ENCODE assay signal across 8 mouse cellular contexts in the genomic region with DNA sequence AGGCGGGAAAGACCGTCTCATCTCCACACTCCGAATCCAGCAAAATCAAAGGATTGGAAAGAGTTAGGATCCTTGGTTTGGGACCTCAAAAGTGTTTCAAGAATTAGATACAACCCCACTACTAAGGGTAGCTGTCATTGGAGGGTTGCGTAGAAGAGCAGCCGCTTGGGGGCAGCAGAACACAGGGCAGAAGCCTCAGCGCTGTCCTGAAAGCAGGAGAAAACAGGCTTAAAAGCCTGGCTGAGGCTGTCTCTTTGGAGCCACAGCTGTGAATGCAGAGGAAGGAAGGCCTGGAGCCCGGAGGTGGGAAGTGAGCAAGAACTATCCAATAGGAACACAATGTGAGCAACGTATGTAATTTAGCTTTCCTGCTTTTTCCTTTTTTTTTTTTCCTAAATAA. TPM values are rescaled to one million over a fixed set of nuclear protein-coding genes. Genes with fewer than 3 reads are reported as not detected.
DNase-seq lines count a peak whose midpoint lies in the region; TF ChIP-seq lines count a peak whose summit lies in the region.

No protein-coding gene starts in this region.

- peaks cover 0 to 4% of the 10 kb centered on the region in 2 experiments; a peak in 2 of 4 replicates for H3K4me1 ChIP-seq in MEL (ENCODE audit: control insufficient read depth in 1 of 2, insufficient read depth in 2 of 2, low read length in 2 of 2)

- no peaks in the 10 kb centered on the region for H3K79me2 ChIP-seq in MEL (ENCODE audit: control insufficient read depth, insufficient read depth, low read length, poor library complexity)

- no peak overlapping the region for H3K4me3 ChIP-seq in MEL (ENCODE audit: control insufficient read depth in 1 of 2, insufficient read depth in 1 of 2, low read depth in 2 of 2, low read length in 2 of 2)
- no peak overlapping the region for H3K4me3 ChIP-seq in layer of hippocampus, adult 2 months

- no peak overlapping the region for H3K27ac ChIP-seq in MEL (ENCODE audit: control insufficient read depth, low read depth, low read length)
- H3K27ac ChIP-seq in layer of hippocampus, adult 2 months, result no peak overlapping the region

- peak; percentile 87 for DNase-seq in MEL (ENCODE audit: low read depth, low spot score)
- DNase-seq in cerebellum, adult 18-20 months, result peak; percentile 79 to 86
- DNase-seq in forelimb bud, embryonic 11.5 days (ENCODE audit: low read depth, low spot score), result peak; percentile 71
- DNase-seq in heart, postnatal 4 days, result peak; percentile 88
- peak; percentile 79 to 90 for DNase-seq in layer of hippocampus, adult 2 months (ENCODE audit: low spot score in 2 of 2)
- peak; percentile 76 to 82 for DNase-seq in lung, adult 18-20 months
- DNase-seq in ovary, adult 18-20 months (ENCODE audit: low spot score), result peak; percentile 45
- peak; percentile 40 to 43 for DNase-seq in thymus, adult 18-20 months

- H3K9ac ChIP-seq in MEL (ENCODE audit: control insufficient read depth, low read depth, low read length, poor library complexity, severe bottlenecking), result no peak overlapping the region; the same call in 1 of the 2 replicates

- TF ChIP-seq RAD21 in MEL (IDR thresholded peaks at IDR 0.05; ENCODE audit: low read depth, low read length), result peak; percentile 100

- no peaks in the 10 kb centered on the region for H3K36me3 ChIP-seq in MEL (ENCODE audit: control insufficient read depth in 1 of 2, insufficient read depth in 2 of 2, low read length in 2 of 2)

- no peak for TF ChIP-seq EP300 in MEL (IDR thresholded peaks at IDR 0.05; ENCODE audit: low read depth in 1 of 2, low read length in 2 of 2)

- no peaks in the 10 kb centered on the region; a peak in 1 of 4 replicates for H3K27me3 ChIP-seq in MEL (ENCODE audit: control insufficient read depth in 1 of 2, insufficient read depth in 2 of 2, low read length in 2 of 2)

- no peaks in the 10 kb centered on the region for H3K9me3 ChIP-seq in MEL (replicated peaks; ENCODE audit: insufficient read depth, low read length)

- peak; percentile 83 to 99 (median 97) for TF ChIP-seq CTCF in MEL (IDR thresholded peaks at IDR 0.05 in 2 of 3, conservative IDR thresholded peaks at IDR 0.05 in 1 of 3; ENCODE audit: control insufficient read depth in 1 of 3, insufficient read depth in 1 of 3, low read depth in 2 of 3, low read length in 3 of 3, poor library complexity in 1 of 3, severe bottlenecking in 1 of 3)
- peak; percentile 99 for TF ChIP-seq CTCF in layer of hippocampus, adult 2 months (conservative IDR thresholded peaks at IDR 0.05)

- TF ChIP-seq POLR2A in MEL (IDR thresholded peaks at IDR 0.05; ENCODE audit: control insufficient read depth in 1 of 2, insufficient read depth in 1 of 2, low read depth in 1 of 2, low read length in 2 of 2, poor library complexity in 1 of 2), result no peak

TF ChIP-seq in MEL, 35 proteins besides CTCF, POLR2A, EP300 and RAD21:
- TF ChIP-seq RCOR1 (IDR thresholded peaks at IDR 0.05; ENCODE audit: low read depth, low read length) (no peak), MYC (IDR thresholded peaks at IDR 0.05; ENCODE audit: low read depth, low read length) (no peak), POLR2AphosphoS5 (IDR thresholded peaks at IDR 0.05; ENCODE audit: borderline replicate concordance, low read depth, low read length) (no peak), GATA1 (IDR thresholded peaks at IDR 0.05; ENCODE audit: low read depth, low read length) (no peak), MXI1 (IDR thresholded peaks at IDR 0.05; ENCODE audit: low read depth, low read length) (no peak), GABPA (IDR thresholded peaks at IDR 0.05; ENCODE audit: low read depth, low read length) (no peak), ZMIZ1 (IDR thresholded peaks at IDR 0.05; ENCODE audit: low read depth, low read length) (no peak), ZC3H11A (IDR thresholded peaks at IDR 0.05; ENCODE audit: low read depth, low read length) (peak; percentile 99), MYB (IDR thresholded peaks at IDR 0.05; ENCODE audit: low read depth, low read length) (no peak), ELF1 (IDR thresholded peaks at IDR 0.05; ENCODE audit: low read depth, low read length) (no peak), MAFK (IDR thresholded peaks at IDR 0.05; ENCODE audit: borderline replicate concordance, low read depth, low read length) (no peak), KAT2A (conservative IDR thresholded peaks at IDR 0.05; ENCODE audit: low read depth, low read length) (no peak), TBP (IDR thresholded peaks at IDR 0.05; ENCODE audit: low read depth, low read length) (0 out of 2 replicates have a peak, but pooled peaks have one; percentile 21), MEF2A (IDR thresholded peaks at IDR 0.05; ENCODE audit: extremely low read depth, insufficient replicate concordance, low read depth, low read length, poor library complexity, severe bottlenecking) (no peak), BHLHE40 (IDR thresholded peaks at IDR 0.05; ENCODE audit: borderline replicate concordance, low read depth, low read length) (0 out of 2 replicates have a peak, but pooled peaks have one; percentile 29), TCF12 (IDR thresholded peaks at IDR 0.05; ENCODE audit: low read depth, low read length) (no peak), ZNF384 (IDR thresholded peaks at IDR 0.05; ENCODE audit: low read depth, low read length) (no peak), JUND (IDR thresholded peaks at IDR 0.05; ENCODE audit: low read depth, low read length) (no peak), POLR2AphosphoS2 (IDR thresholded peaks at IDR 0.05; ENCODE audit: low read length) (no peak), USF2 (IDR thresholded peaks at IDR 0.05; ENCODE audit: borderline replicate concordance in 1 of 2, insufficient read depth in 1 of 2, low read depth in 1 of 2, low read length in 2 of 2) (no peak), MAX (IDR thresholded peaks at IDR 0.05; ENCODE audit: low read length) (no peak), HCFC1 (IDR thresholded peaks at IDR 0.05; ENCODE audit: low read depth, low read length) (no peak), E2F4 (IDR thresholded peaks at IDR 0.05; ENCODE audit: borderline replicate concordance, low read depth, low read length) (no peak), NRF1 (IDR thresholded peaks at IDR 0.05; ENCODE audit: insufficient read depth, low read depth, low read length, poor library complexity, severe bottlenecking) (no peak), SMC3 (IDR thresholded peaks at IDR 0.05; ENCODE audit: low read depth, low read length) (peak; percentile 95), CHD1 (IDR thresholded peaks at IDR 0.05; ENCODE audit: low read depth, low read length) (no peak), ETS1 (IDR thresholded peaks at IDR 0.05; ENCODE audit: low read depth, low read length) (no peak), USF1 (IDR thresholded peaks at IDR 0.05; ENCODE audit: low read depth, low read length) (no peak), TAL1 (IDR thresholded peaks at IDR 0.05; ENCODE audit: low read length) (no peak), SIN3A (IDR thresholded peaks at IDR 0.05; ENCODE audit: low read length) (peak; percentile 51; the same call in 1 of the 2 replicates), ZKSCAN1 (IDR thresholded peaks at IDR 0.05; ENCODE audit: low read depth, low read length) (no peak), UBTF (IDR thresholded peaks at IDR 0.05; ENCODE audit: borderline replicate concordance, insufficient read depth, low read depth, low read length) (no peak), NELFE (IDR thresholded peaks at IDR 0.05; ENCODE audit: low read depth, low read length) (no peak), CHD2 (IDR thresholded peaks at IDR 0.05; ENCODE audit: low read length) (no peak), MAZ (IDR thresholded peaks at IDR 0.05; ENCODE audit: low read depth, low read length) (peak; percentile 62; the same call in 1 of the 2 replicates)
TF ChIP-seq in MEL: peak in this region for 6.

RNA-seq across cellular contexts. Expression of a gene that starts 16.7 kb away (rescaled TPM):
- total RNA-seq in MEL (2012; rRNA removed), result 2,066 and 2,287 TPM in 2 replicates
- 1,000 to 10,000 TPM in 1 of 2 experiments, 100 to 1,000 TPM in 1; 157 to 1,899 TPM for polyA plus RNA-seq in MEL (2012; ENCODE audit: insufficient read depth in 1 of 2, insufficient read length in 2 of 2, low read depth in 1 of 2, low replicate concordance in 2 of 2, missing spikeins in 1 of 2)
- 100 to 1,000 TPM; 440 to 487 TPM for total RNA-seq in heart, postnatal 4 days (2021)
- 100 to 1,000 TPM; 278 to 289 TPM for total RNA-seq in layer of hippocampus, adult 2 months (2021)

RNA-seq across cellular contexts. Expression of a gene that starts 34.4 kb away (rescaled TPM):
- not detected in 2 replicates for total RNA-seq in MEL (2012; rRNA removed)
- polyA plus RNA-seq in MEL (2012; ENCODE audit: insufficient read depth in 1 of 2, insufficient read length in 2 of 2, low read depth in 1 of 2, low replicate concordance in 2 of 2, missing spikeins in 1 of 2), result under 1 TPM in 1 of 2 experiments, not detected in 1; 0.04 TPM
- total RNA-seq in heart, postnatal 4 days (2021), result 1 to 10 TPM; 1.3 to 1.4 TPM
- 1 to 10 TPM; 2.0 to 2.8 TPM for total RNA-seq in layer of hippocampus, adult 2 months (2021)

RNA-seq across cellular contexts. Expression of a gene that starts 35.1 kb away (rescaled TPM):
- total RNA-seq in MEL (2012; rRNA removed), result 44.3 and 62.7 TPM in 2 replicates
- polyA plus RNA-seq in MEL (2012; ENCODE audit: insufficient read depth in 1 of 2, insufficient read length in 2 of 2, low read depth in 1 of 2, low replicate concordance in 2 of 2, missing spikeins in 1 of 2), result 10 to 100 TPM; 27.0 to 67.7 TPM
- 10 to 100 TPM; 31.0 to 32.5 TPM for total RNA-seq in heart, postnatal 4 days (2021)
- 100 to 1,000 TPM; 143 to 148 TPM for total RNA-seq in layer of hippocampus, adult 2 months (2021)
